Mouse (Mus musculus): ENCODE results near the gene H2al1c. TPM values are rescaled to one million over a fixed set of nuclear protein-coding genes. Genes with fewer than 3 reads are reported as not detected.
"Not testable (repeated sequence)": the region's sequence is repeated elsewhere in the genome, so short reads cannot be mapped to it uniquely, and the experiment has no call there.

Gene H2al1c
- not detected in 2 replicates for polyA plus RNA-seq (2015; fragmentation: Nextera tagmentation; extraction: Ambion mirVana)

GRCm38 (mm10) chrX:11305355-11305754, at the start of gene H2al1c:
Gene H2al1c, plus strand, starts transcription at chrX:11305655.
- H3K4me2 ChIP-seq (ENCODE audit: low read length); H3K4me1 ChIP-seq (ENCODE audit: control insufficient read depth, insufficient read depth, low read length); H3K9me3 ChIP-seq (replicated peaks; ENCODE audit: control insufficient read depth, low read length, poor library complexity, severe bottlenecking); H3K27ac ChIP-seq (ENCODE audit: low read length); H3K27me3 ChIP-seq (ENCODE audit: control insufficient read depth, insufficient read depth, low read depth, low read length); H3K9ac ChIP-seq (ENCODE audit: low read depth, low read length); H3K36me3 ChIP-seq (ENCODE audit: control insufficient read depth, insufficient read depth, low read length); ATAC-seq; H3K4me3 ChIP-seq (ENCODE audit: low read depth, low read length): not testable (repeated sequence)
- WGBS, result 89% methylated on average over 1 of the region's 6 CpGs

GRCm38 (mm10) chrX:11264918-11265317, 40.5 kb upstream of the H2al1c start:
- Histone ChIP-seq H3K27ac (ENCODE audit: low read length) (no peak overlapping the region), H3K4me3 (ENCODE audit: low read depth, low read length) (no peak overlapping the region), H3K9me3 (replicated peaks; ENCODE audit: control insufficient read depth, low read length, poor library complexity, severe bottlenecking) (no peaks in the 10 kb centered on the region), H3K36me3 (ENCODE audit: control insufficient read depth, insufficient read depth, low read length) (no peaks in the 10 kb centered on the region), H3K9ac (ENCODE audit: low read depth, low read length) (no peak overlapping the region), H3K27me3 (ENCODE audit: control insufficient read depth, insufficient read depth, low read depth, low read length) (no peaks in the 10 kb centered on the region), H3K4me2 (ENCODE audit: low read length) (no peak overlapping the region), H3K4me1 (ENCODE audit: control insufficient read depth, insufficient read depth, low read length) (no peaks in the 10 kb centered on the region)
- no peak for ATAC-seq
- 91% methylated on average over 8 of the region's 8 CpGs for WGBS

- Histone ChIP-seq H3K4me2 (ENCODE audit: low read length) (no peak overlapping the region), H3K4me1 (ENCODE audit: control insufficient read depth, insufficient read depth, low read length) (no peaks in the 10 kb centered on the region), H3K4me3 (ENCODE audit: low read depth, low read length) (no peak overlapping the region), H3K27me3 (ENCODE audit: control insufficient read depth, insufficient read depth, low read depth, low read length) (no peaks in the 10 kb centered on the region), H3K9me3 (replicated peaks; ENCODE audit: control insufficient read depth, low read length, poor library complexity, severe bottlenecking) (no peaks in the 10 kb centered on the region), H3K27ac (ENCODE audit: low read length) (no peak overlapping the region), H3K9ac (ENCODE audit: low read depth, low read length) (no peak overlapping the region), H3K36me3 (ENCODE audit: control insufficient read depth, insufficient read depth, low read length) (no peaks in the 10 kb centered on the region)
- no peak for ATAC-seq
- WGBS, result 55% methylated on average over 7 of the region's 7 CpGs
Measured at GRCm38 (mm10) chrX:11267791-11268190, 37.7 kb upstream of the H2al1c start.

GRCm38 (mm10) chrX:11269074-11269473, 36.4 kb upstream of the H2al1c start:
- no peak overlapping the region for H3K4me2 ChIP-seq (ENCODE audit: low read length)
- no peak overlapping the region for H3K27ac ChIP-seq (ENCODE audit: low read length)
- no peaks in the 10 kb centered on the region for H3K9me3 ChIP-seq (replicated peaks; ENCODE audit: control insufficient read depth, low read length, poor library complexity, severe bottlenecking)
- H3K9ac ChIP-seq (ENCODE audit: low read depth, low read length), result no peak overlapping the region
- ATAC-seq, result peak; percentile 51; the same call in 1 of the 2 replicates
- no peak overlapping the region for H3K4me3 ChIP-seq (ENCODE audit: low read depth, low read length)
- WGBS, result 79% methylated on average over 3 of the region's 3 CpGs
- no peaks in the 10 kb centered on the region for H3K27me3 ChIP-seq (ENCODE audit: control insufficient read depth, insufficient read depth, low read depth, low read length)
- no peaks in the 10 kb centered on the region for H3K4me1 ChIP-seq (ENCODE audit: control insufficient read depth, insufficient read depth, low read length)
- no peaks in the 10 kb centered on the region for H3K36me3 ChIP-seq (ENCODE audit: control insufficient read depth, insufficient read depth, low read length)

GRCm38 (mm10) chrX:11273190-11273589, 32.3 kb upstream of the H2al1c start:
- Histone ChIP-seq H3K9me3 (replicated peaks; ENCODE audit: control insufficient read depth, low read length, poor library complexity, severe bottlenecking) (no peaks in the 10 kb centered on the region), H3K4me2 (ENCODE audit: low read length) (no peak overlapping the region), H3K27ac (ENCODE audit: low read length) (no peak overlapping the region), H3K36me3 (ENCODE audit: control insufficient read depth, insufficient read depth, low read length) (no peaks in the 10 kb centered on the region), H3K9ac (ENCODE audit: low read depth, low read length) (no peak overlapping the region), H3K27me3 (ENCODE audit: control insufficient read depth, insufficient read depth, low read depth, low read length) (no peaks in the 10 kb centered on the region), H3K4me1 (ENCODE audit: control insufficient read depth, insufficient read depth, low read length) (no peaks in the 10 kb centered on the region), H3K4me3 (ENCODE audit: low read depth, low read length) (no peak overlapping the region)
- no peak for ATAC-seq
- WGBS, result 77% methylated on average over 3 of the region's 3 CpGs

GRCm38 (mm10) chrX:11277083-11277482, 28.4 kb upstream of the H2al1c start:
- Histone ChIP-seq H3K27ac (ENCODE audit: low read length) (no peak overlapping the region), H3K9ac (ENCODE audit: low read depth, low read length) (no peak overlapping the region), H3K9me3 (replicated peaks; ENCODE audit: control insufficient read depth, low read length, poor library complexity, severe bottlenecking) (no peaks in the 10 kb centered on the region), H3K36me3 (ENCODE audit: control insufficient read depth, insufficient read depth, low read length) (no peaks in the 10 kb centered on the region), H3K4me1 (ENCODE audit: control insufficient read depth, insufficient read depth, low read length) (no peaks in the 10 kb centered on the region), H3K27me3 (ENCODE audit: control insufficient read depth, insufficient read depth, low read depth, low read length) (no peaks in the 10 kb centered on the region), H3K4me2 (ENCODE audit: low read length) (no peak overlapping the region), H3K4me3 (ENCODE audit: low read depth, low read length) (no peak overlapping the region)
- ATAC-seq, result no peak
- 79% methylated on average over 6 of the region's 6 CpGs for WGBS

- no peaks in the 10 kb centered on the region for H3K27me3 ChIP-seq (ENCODE audit: control insufficient read depth, insufficient read depth, low read depth, low read length)
- H3K9me3 ChIP-seq (replicated peaks; ENCODE audit: control insufficient read depth, low read length, poor library complexity, severe bottlenecking), result no peaks in the 10 kb centered on the region
- H3K36me3 ChIP-seq (ENCODE audit: control insufficient read depth, insufficient read depth, low read length), result no peaks in the 10 kb centered on the region
- no peak overlapping the region for H3K4me3 ChIP-seq (ENCODE audit: low read depth, low read length)
- 82% methylated on average over 2 of the region's 2 CpGs for WGBS
- H3K27ac ChIP-seq (ENCODE audit: low read length), result no peak overlapping the region
- no peak overlapping the region for H3K4me2 ChIP-seq (ENCODE audit: low read length)
- no peak overlapping the region for H3K9ac ChIP-seq (ENCODE audit: low read depth, low read length)
- ATAC-seq, result no peak
- no peaks in the 10 kb centered on the region for H3K4me1 ChIP-seq (ENCODE audit: control insufficient read depth, insufficient read depth, low read length)
Measured at GRCm38 (mm10) chrX:11280741-11281140, 24.7 kb upstream of the H2al1c start.

- H3K27me3 ChIP-seq (ENCODE audit: control insufficient read depth, insufficient read depth, low read depth, low read length), result no peaks in the 10 kb centered on the region
- H3K36me3 ChIP-seq (ENCODE audit: control insufficient read depth, insufficient read depth, low read length), result no peaks in the 10 kb centered on the region
- H3K9me3 ChIP-seq (replicated peaks; ENCODE audit: control insufficient read depth, low read length, poor library complexity, severe bottlenecking), result no peaks in the 10 kb centered on the region
- no peak overlapping the region for H3K4me3 ChIP-seq (ENCODE audit: low read depth, low read length)
- H3K9ac ChIP-seq (ENCODE audit: low read depth, low read length), result no peak overlapping the region
- 70% methylated on average over 14 of the region's 14 CpGs for WGBS
- no peaks in the 10 kb centered on the region for H3K4me1 ChIP-seq (ENCODE audit: control insufficient read depth, insufficient read depth, low read length)
- no peak overlapping the region for H3K27ac ChIP-seq (ENCODE audit: low read length)
- ATAC-seq, result no peak
- no peak overlapping the region for H3K4me2 ChIP-seq (ENCODE audit: low read length)
Measured at GRCm38 (mm10) chrX:11288306-11288882, 17.1 kb upstream of the H2al1c start.

GRCm38 (mm10) chrX:11289244-11289643, 16.2 kb upstream of the H2al1c start:
- Histone ChIP-seq H3K9ac (ENCODE audit: low read depth, low read length) (no peak overlapping the region), H3K36me3 (ENCODE audit: control insufficient read depth, insufficient read depth, low read length) (no peaks in the 10 kb centered on the region), H3K4me1 (ENCODE audit: control insufficient read depth, insufficient read depth, low read length) (no peaks in the 10 kb centered on the region), H3K4me3 (ENCODE audit: low read depth, low read length) (no peak overlapping the region), H3K4me2 (ENCODE audit: low read length) (no peak overlapping the region), H3K27me3 (ENCODE audit: control insufficient read depth, insufficient read depth, low read depth, low read length) (no peaks in the 10 kb centered on the region), H3K9me3 (replicated peaks; ENCODE audit: control insufficient read depth, low read length, poor library complexity, severe bottlenecking) (no peaks in the 10 kb centered on the region), H3K27ac (ENCODE audit: low read length) (no peak overlapping the region)
- WGBS, result 44% methylated on average over 4 of the region's 4 CpGs
- no peak for ATAC-seq

Data from midbrain, embryonic 16.5 days (tissue).